ENCODE assay signal across 8 mouse cellular contexts in the genomic region with DNA sequence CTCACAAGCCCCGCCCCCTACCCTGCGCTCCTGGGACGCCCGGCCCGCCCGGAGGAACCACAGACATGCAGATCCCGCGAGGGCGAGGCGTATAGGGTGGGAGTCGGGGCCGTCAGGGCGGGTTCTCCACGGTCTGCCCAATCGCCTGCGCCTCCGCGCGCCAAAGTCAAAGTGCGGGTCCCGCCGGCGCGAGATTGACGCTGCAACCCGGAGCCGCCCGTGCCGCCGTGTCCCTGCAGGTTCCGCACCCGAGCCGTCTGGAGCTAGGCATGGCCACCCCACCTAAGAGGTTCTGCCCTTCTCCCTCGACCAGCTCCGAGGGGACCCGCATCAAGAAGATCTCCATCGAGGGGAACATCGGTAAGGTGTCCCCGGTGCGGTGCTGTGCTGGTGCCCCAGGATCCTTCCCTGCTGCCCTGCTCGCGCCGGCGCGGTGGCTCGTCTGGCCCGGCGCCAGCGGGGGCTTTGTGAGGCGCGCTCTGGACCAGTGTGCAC. TPM values are rescaled to one million over a fixed set of nuclear protein-coding genes. Genes with fewer than 3 reads are reported as not detected.
DNase-seq lines count a peak whose midpoint lies in the region; ATAC-seq and TF ChIP-seq lines count a peak whose summit lies in the region.

A gene (plus strand): TSS at position 10 of the 495 bp plus-strand sequence.

- peak within 1 kb of the TSS; percentile 86 for H3K27ac ChIP-seq in MEL (ENCODE audit: control insufficient read depth, low read depth, low read length)
- H3K27ac ChIP-seq in hindbrain, embryonic 11.5 days (ENCODE audit: low read depth, low read length), result peak within 1 kb of the TSS; percentile 87

- peaks cover 0 to 32% of the 10 kb centered on the region in 2 experiments; a peak in 2 of 4 replicates for H3K36me3 ChIP-seq in MEL (ENCODE audit: control insufficient read depth in 1 of 2, insufficient read depth in 2 of 2, low read length in 2 of 2)
- no peaks in the 10 kb centered on the region for H3K36me3 ChIP-seq in hindbrain, embryonic 11.5 days (ENCODE audit: control insufficient read depth, insufficient read depth, low read length)

- H3K27me3 ChIP-seq in MEL (ENCODE audit: control insufficient read depth in 1 of 2, insufficient read depth in 2 of 2, low read length in 2 of 2), result no peaks in the 10 kb centered on the region
- H3K27me3 ChIP-seq in hindbrain, embryonic 11.5 days (ENCODE audit: control insufficient read depth, insufficient read depth, low read length), result no peaks in the 10 kb centered on the region

- peak within 1 kb of the TSS; percentile 84 to 89 for H3K4me3 ChIP-seq in MEL (ENCODE audit: control insufficient read depth in 1 of 2, insufficient read depth in 1 of 2, low read depth in 2 of 2, low read length in 2 of 2)
- peak within 1 kb of the TSS; percentile 72 for H3K4me3 ChIP-seq in hindbrain, embryonic 11.5 days (ENCODE audit: low read depth, low read length)

- H3K4me1 ChIP-seq in MEL (ENCODE audit: control insufficient read depth in 1 of 2, insufficient read depth in 2 of 2, low read length in 2 of 2), result peaks cover 9 to 20% of the 10 kb centered on the region in 2 experiments
- H3K4me1 ChIP-seq in hindbrain, embryonic 11.5 days (replicated peaks; ENCODE audit: control insufficient read depth, insufficient read depth, low read length), result 0 out of 2 replicates have a peak, but pooled peaks cover 4% of the 10 kb centered on the region

- no peak for TF ChIP-seq CTCF in MEL (IDR thresholded peaks at IDR 0.05 in 2 of 3, conservative IDR thresholded peaks at IDR 0.05 in 1 of 3; ENCODE audit: control insufficient read depth in 1 of 3, insufficient read depth in 1 of 3, low read depth in 2 of 3, low read length in 3 of 3, poor library complexity in 1 of 3, severe bottlenecking in 1 of 3)

- peak; percentile 100 for ATAC-seq in hindbrain, embryonic 11.5 days (ENCODE audit: low FRiP score)

- H3K9me3 ChIP-seq in MEL (replicated peaks; ENCODE audit: insufficient read depth, low read length), result no peaks in the 10 kb centered on the region
- no peaks in the 10 kb centered on the region for H3K9me3 ChIP-seq in hindbrain, embryonic 11.5 days (ENCODE audit: control insufficient read depth, low read length)

- under 1% methylated on average over 49 of the region's 51 CpGs for WGBS in hindbrain, embryonic 11.5 days

- H3K79me2 ChIP-seq in MEL (ENCODE audit: control insufficient read depth, insufficient read depth, low read length, poor library complexity), result peaks cover 23% of the 10 kb centered on the region

- TF ChIP-seq RAD21 in MEL (IDR thresholded peaks at IDR 0.05; ENCODE audit: low read depth, low read length), result no peak

- DNase-seq in MEL (ENCODE audit: low read depth, low spot score), result peak; percentile 99
- peak; percentile 97 for DNase-seq in cerebellum, adult 11-12 months
- DNase-seq in forelimb bud, embryonic 11.5 days (ENCODE audit: low read depth, low spot score), result peak; percentile 97
- peak; percentile 99 for DNase-seq in hindbrain, embryonic 11.5 days (ENCODE audit: low spot score)
- DNase-seq in layer of hippocampus, postnatal 14 days (ENCODE audit: low spot score in 2 of 2), result peak; percentile 95 to 98
- peak; percentile 100 for DNase-seq in lung, postnatal 10 days
- DNase-seq in ovary, postnatal 14 days (ENCODE audit: low spot score), result peak; percentile 96
- DNase-seq in thymus, postnatal 25 days, result peak; percentile 99

- peak within 1 kb of the TSS; percentile 39 for H3K4me2 ChIP-seq in hindbrain, embryonic 11.5 days (replicated peaks; ENCODE audit: low read depth, low read length)

- no peak for TF ChIP-seq EP300 in MEL (IDR thresholded peaks at IDR 0.05; ENCODE audit: low read depth in 1 of 2, low read length in 2 of 2)

- TF ChIP-seq POLR2A in MEL (IDR thresholded peaks at IDR 0.05; ENCODE audit: control insufficient read depth in 1 of 2, insufficient read depth in 1 of 2, low read depth in 1 of 2, low read length in 2 of 2, poor library complexity in 1 of 2), result peak; percentile 87 to 92

- peak within 1 kb of the TSS; percentile 89 for H3K9ac ChIP-seq in MEL (ENCODE audit: control insufficient read depth, low read depth, low read length, poor library complexity, severe bottlenecking)
- peak within 1 kb of the TSS; percentile 82 for H3K9ac ChIP-seq in hindbrain, embryonic 11.5 days (ENCODE audit: low read depth, low read length)

TF ChIP-seq in MEL, 35 proteins besides CTCF, POLR2A, EP300 and RAD21:
- TF ChIP-seq MAX (IDR thresholded peaks at IDR 0.05; ENCODE audit: low read length) (no peak), NRF1 (IDR thresholded peaks at IDR 0.05; ENCODE audit: insufficient read depth, low read depth, low read length, poor library complexity, severe bottlenecking) (peak; percentile 72), MYB (IDR thresholded peaks at IDR 0.05; ENCODE audit: low read depth, low read length) (no peak), BHLHE40 (IDR thresholded peaks at IDR 0.05; ENCODE audit: borderline replicate concordance, low read depth, low read length) (no peak), ETS1 (IDR thresholded peaks at IDR 0.05; ENCODE audit: low read depth, low read length) (no peak; the same call in 1 of the 2 replicates), E2F4 (IDR thresholded peaks at IDR 0.05; ENCODE audit: borderline replicate concordance, low read depth, low read length) (peak; percentile 85; the same call in 1 of the 2 replicates), CHD2 (IDR thresholded peaks at IDR 0.05; ENCODE audit: low read length) (peak; percentile 44), NELFE (IDR thresholded peaks at IDR 0.05; ENCODE audit: low read depth, low read length) (peak; percentile 85), HCFC1 (IDR thresholded peaks at IDR 0.05; ENCODE audit: low read depth, low read length) (peak; percentile 70), CHD1 (IDR thresholded peaks at IDR 0.05; ENCODE audit: low read depth, low read length) (no peak), USF1 (IDR thresholded peaks at IDR 0.05; ENCODE audit: low read depth, low read length) (0 out of 2 replicates have a peak, but pooled peaks have one; percentile 2), KAT2A (conservative IDR thresholded peaks at IDR 0.05; ENCODE audit: low read depth, low read length) (no peak; the same call in 1 of the 2 replicates), MAZ (IDR thresholded peaks at IDR 0.05; ENCODE audit: low read depth, low read length) (peak; percentile 56; the same call in 1 of the 2 replicates), UBTF (IDR thresholded peaks at IDR 0.05; ENCODE audit: borderline replicate concordance, insufficient read depth, low read depth, low read length) (no peak), GABPA (IDR thresholded peaks at IDR 0.05; ENCODE audit: low read depth, low read length) (no peak), MYC (IDR thresholded peaks at IDR 0.05; ENCODE audit: low read depth, low read length) (no peak), TBP (IDR thresholded peaks at IDR 0.05; ENCODE audit: low read depth, low read length) (0 out of 2 replicates have a peak, but pooled peaks have one; percentile 10), USF2 (IDR thresholded peaks at IDR 0.05; ENCODE audit: borderline replicate concordance in 1 of 2, insufficient read depth in 1 of 2, low read depth in 1 of 2, low read length in 2 of 2) (no peak), TAL1 (IDR thresholded peaks at IDR 0.05; ENCODE audit: low read length) (no peak), GATA1 (IDR thresholded peaks at IDR 0.05; ENCODE audit: low read depth, low read length) (no peak), POLR2AphosphoS2 (IDR thresholded peaks at IDR 0.05; ENCODE audit: low read length) (no peak; the same call in 1 of the 2 replicates), ZC3H11A (IDR thresholded peaks at IDR 0.05; ENCODE audit: low read depth, low read length) (no peak), MXI1 (IDR thresholded peaks at IDR 0.05; ENCODE audit: low read depth, low read length) (peak; percentile 54; the same call in 1 of the 2 replicates), ZNF384 (IDR thresholded peaks at IDR 0.05; ENCODE audit: low read depth, low read length) (no peak), TCF12 (IDR thresholded peaks at IDR 0.05; ENCODE audit: low read depth, low read length) (no peak), ELF1 (IDR thresholded peaks at IDR 0.05; ENCODE audit: low read depth, low read length) (no peak), SMC3 (IDR thresholded peaks at IDR 0.05; ENCODE audit: low read depth, low read length) (no peak), MEF2A (IDR thresholded peaks at IDR 0.05; ENCODE audit: extremely low read depth, insufficient replicate concordance, low read depth, low read length, poor library complexity, severe bottlenecking) (no peak), RCOR1 (IDR thresholded peaks at IDR 0.05; ENCODE audit: low read depth, low read length) (no peak), JUND (IDR thresholded peaks at IDR 0.05; ENCODE audit: low read depth, low read length) (no peak), ZKSCAN1 (IDR thresholded peaks at IDR 0.05; ENCODE audit: low read depth, low read length) (0 out of 2 replicates have a peak, but pooled peaks have one; percentile 30)
TF ChIP-seq in MEL: peak in this region for 10.

RNA-seq across cellular contexts. Expression of the gene that starts here (rescaled TPM):
- total RNA-seq in MEL (2012; rRNA removed), result 13.6 and 14.6 TPM in 2 replicates
- polyA plus RNA-seq in MEL (2012; ENCODE audit: insufficient read depth in 1 of 2, insufficient read length in 2 of 2, low read depth in 1 of 2, low replicate concordance in 2 of 2, missing spikeins in 1 of 2), result 10 to 100 TPM in 1 of 2 experiments, not detected in 1; 21.4 TPM
- polyA plus RNA-seq in hindbrain, embryonic 11.5 days (2014; fragmentation: Nextera tagmentation; extraction: Ambion mirVana), result 107 and 121 TPM in 2 replicates
- total RNA-seq in layer of hippocampus, postnatal 14 days (2021), result 10 to 100 TPM; 15.0 to 16.2 TPM

Comparison
In these comparisons a context has a peak if more than half of its experiments do, and no peak if none do; other contexts are left out.
1. Peak in every context shown above with its lines: DNase-seq, ATAC-seq, H3K4me3 ChIP-seq and H3K27ac ChIP-seq.